Mouse (Mus musculus): ENCODE measurements around the gene Blzf1.
A peak's percentile ranks its signal among the peaks of the same experiment; 100 is the strongest.

Gene Blzf1

GRCm38 (mm10) chr1:164292040-164292439 is 15.2 kb downstream of the Blzf1 start:
- no peak for DNase-seq

DNA sequence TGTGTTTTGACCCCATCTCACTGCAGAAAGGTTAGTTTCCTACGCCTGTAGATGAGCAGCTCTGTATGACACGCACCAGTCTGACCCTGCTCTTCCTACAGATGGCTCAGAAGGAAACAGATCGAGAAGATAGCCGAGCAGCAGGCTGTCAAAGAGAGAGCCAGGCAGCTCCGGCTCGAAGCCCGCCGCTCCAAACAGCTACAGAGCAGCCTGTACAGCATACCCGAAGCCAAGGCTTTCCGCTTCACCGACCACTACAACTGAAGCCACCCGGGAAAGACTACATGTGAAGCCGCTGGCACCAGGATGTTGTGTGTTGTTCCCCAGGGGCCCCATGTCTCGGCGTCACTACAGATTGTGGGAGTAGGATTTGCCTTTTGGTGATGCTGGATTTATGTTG is 19.9 kb downstream of the Blzf1 start:
- peak in 1 of 2 experiments; percentile 31 for DNase-seq

DNA sequence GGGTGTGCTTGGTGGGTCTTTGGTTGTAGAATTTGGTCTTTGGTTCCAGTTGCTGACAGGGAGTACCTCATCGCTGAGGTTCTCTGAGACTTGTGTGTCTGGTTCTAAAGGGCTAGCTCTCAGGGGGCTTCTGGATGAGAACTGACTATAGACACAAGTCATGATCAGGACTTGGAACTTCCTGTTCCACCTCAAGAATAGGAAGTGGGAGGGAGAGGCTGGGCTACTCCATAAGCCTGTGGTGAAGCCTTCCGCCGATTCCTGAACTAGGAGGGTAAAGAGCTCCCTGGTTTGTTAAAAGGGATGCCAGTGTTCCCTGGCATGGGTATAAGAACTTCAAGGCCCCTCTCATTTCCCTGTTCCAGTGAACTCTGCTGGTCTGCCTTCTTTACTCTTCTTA is 23.3 kb downstream of the Blzf1 start:
- DNase-seq, result no peak

DNA sequence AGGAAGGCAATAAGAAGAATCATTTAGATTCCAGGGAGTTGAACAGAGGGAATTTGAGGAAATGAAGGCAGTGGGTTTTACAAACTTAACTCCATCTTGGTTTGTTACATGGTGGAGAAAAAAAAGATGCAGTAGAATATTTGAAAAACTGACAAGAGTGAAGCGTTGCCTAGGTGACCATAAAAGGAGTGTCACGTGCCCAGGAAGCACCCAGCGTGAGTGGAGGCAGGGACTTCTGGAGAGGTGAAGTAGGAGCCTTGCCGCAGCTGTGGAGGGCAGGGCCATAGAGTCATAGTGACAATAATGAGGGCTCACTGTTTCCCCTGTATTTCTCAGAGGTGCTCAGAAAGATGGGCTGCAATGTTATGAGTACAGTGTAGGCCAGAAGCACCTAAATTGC is 28.0 kb downstream of the Blzf1 start:
- no peak for DNase-seq

GRCm38 (mm10) chr1:164276552-164276951 is 30.7 kb downstream of the Blzf1 start:
- DNase-seq, result no peak

GRCm38 (mm10) chr1:164275455-164275954 is 31.8 kb downstream of the Blzf1 start, which contains the start of gene Ccdc181:
Gene Ccdc181, plus strand, starts transcription at chr1:164275585.
- DNase-seq, result peak; percentile 97 to 98

- DNase-seq, result no peak
Observed at GRCm38 (mm10) chr1:164273659-164274058, 33.6 kb downstream of the Blzf1 start.

DNA sequence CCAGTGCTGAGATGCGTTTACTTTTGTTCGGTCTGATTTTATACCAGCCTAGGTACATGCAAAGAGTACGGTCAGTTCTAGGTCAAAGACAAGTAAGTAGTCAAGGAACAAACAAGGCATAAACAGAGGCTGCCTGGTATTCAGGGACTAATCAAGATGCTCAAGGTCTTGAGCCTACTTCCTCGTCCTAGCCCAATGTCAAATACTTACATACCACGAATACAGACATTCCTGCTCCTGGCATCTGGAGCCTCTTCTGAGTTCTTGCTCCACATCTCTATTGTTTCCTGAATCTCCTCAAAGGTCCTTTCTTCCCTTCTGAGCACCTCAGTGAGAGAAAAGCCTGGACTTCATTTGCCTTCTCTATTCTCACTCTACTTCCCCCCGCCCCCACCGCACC is 36.3 kb downstream of the Blzf1 start:
- no peak for DNase-seq

GRCm38 (mm10) chr1:164261553-164261952 is 45.7 kb downstream of the Blzf1 start:
- no peak for DNase-seq

GRCm38 (mm10) chr1:164260171-164261028 is 46.9 kb downstream of the Blzf1 start:
- no peak for DNase-seq

DNA sequence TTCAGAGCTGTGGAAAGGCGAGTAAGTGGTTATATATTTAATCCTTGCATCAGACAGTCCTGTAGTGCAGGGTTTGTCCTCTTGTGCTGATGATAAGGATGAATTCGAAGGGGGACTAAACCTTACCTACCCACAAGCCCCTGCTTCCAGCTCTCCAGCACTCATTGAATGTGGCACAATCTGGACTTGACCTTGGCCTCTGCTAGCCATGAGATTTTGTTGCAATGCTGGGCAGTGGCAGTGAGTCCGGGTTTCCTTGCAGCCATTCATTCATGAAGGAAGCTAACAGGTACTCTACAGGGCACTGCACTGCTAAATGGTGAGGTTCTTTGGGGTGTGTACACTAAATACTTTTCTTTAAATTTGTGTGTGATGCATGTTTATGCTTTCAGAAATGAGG is 52.5 kb downstream of the Blzf1 start:
- DNase-seq, result no peak

DNA sequence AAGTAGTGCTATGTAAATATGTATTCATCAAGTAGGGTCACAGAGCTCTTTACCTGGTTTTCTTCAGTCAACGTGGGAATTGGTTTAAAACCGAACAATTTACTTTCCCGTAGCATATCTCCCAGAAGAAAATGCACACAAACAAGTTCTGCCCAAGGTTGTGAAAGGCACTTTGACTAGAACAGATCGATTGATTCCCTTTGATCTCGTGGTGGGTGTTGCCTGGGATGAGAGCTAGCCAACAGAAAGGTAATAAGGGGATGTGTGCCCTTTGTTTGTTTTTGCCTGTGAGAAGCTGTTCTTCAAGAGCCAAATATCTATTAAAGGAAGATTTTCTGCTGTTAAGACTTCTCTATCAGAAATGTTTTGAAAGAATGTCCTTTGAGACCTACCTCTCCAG is 54.7 kb downstream of the Blzf1 start:
- no peak for DNase-seq

DNA sequence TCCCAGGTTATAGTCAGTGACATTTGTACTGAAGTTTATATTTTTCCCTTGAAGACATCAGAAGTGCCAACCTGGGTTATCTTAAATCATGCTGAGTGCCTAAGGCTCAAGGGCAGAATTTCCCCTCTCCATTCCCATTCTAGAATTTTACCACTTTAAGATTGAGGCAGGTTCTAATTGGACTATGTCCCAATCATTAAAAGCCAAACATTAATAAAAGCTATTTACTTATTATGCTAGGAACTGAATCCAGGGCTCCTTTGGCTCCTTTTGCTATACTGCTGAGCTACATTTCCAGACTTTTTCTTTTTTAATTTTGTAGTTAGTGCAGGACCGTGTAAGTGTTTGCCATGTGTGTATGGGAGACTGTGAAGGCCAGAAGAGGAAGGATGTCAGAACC is 55.9 kb downstream of the Blzf1 start:
- no peak for DNase-seq

GRCm38 (mm10) chr1:164250391-164251150 is 56.7 kb downstream of the Blzf1 start:
- peak in 1 of 2 experiments; percentile 9 for DNase-seq

DNA sequence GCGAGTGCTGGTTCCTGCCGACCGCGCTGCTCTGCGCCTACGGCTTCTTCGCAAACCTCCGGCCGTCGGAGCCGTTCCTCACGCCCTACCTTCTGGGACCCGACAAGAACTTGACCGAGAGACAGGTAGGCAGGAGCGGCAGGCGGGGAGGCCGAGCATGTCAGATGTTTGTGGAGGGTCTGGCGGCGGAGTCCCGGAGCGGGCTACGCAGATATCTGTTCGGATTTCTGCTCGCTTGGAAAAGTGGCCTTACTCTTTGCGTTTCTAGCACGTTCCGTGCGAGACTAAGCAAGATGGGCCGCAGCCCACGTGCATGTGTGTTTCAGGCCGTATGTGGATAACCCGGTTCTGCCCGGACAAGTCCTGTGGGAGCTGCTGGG is 58.0 kb downstream of the Blzf1 start:
- DNase-seq, result peak in 1 of 2 experiments; percentile 20

GRCm38 (mm10) chr1:164248465-164249331 is 58.6 kb downstream of the Blzf1 start, which contains the start of gene Slc19a2:
Gene Slc19a2, plus strand, starts transcription at chr1:164249046.
- DNase-seq, result peak; percentile 98 to 99

DNA sequence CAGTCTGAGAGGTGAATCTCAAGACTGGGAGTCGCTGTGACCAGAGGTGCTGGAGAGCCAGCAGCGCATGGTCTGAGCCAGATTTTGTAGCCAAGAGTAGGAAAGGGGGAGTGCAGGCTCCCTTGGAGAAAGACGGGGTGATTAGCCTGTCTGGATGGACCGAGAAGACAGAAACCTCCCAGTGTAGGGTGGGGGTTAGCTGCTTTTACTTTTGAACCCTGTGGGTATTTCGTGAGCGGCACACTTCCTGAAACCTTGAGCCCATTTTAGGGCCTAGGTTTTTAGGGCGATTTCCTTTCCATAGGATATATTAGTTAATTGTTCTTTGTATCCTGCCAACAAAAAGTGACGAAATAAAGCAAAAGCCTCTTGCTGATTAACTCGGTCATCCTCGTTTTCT is 59.3 kb downstream of the Blzf1 start:
- peak in 1 of 2 experiments; percentile 8 for DNase-seq

DNA sequence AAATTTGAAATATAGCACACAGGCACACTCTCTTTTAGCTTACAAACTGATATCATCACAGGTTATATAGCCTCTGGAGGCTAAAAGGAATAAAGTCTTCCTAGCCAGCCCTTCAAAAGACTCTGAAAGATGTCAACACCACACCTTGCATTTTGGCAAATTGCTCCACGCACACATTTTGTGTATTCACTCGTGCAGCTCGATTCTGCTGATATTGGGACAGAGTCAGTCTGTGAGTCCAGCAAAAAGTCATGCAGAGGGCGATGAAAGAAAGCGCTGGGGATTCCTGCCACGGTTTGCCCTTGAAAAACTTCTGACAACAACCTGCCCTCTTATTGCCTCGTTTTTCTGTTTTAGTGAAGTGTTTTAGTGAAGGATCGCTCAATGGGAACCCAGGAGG is 59.8 kb downstream of the Blzf1 start:
- no peak for DNase-seq

DNA sequence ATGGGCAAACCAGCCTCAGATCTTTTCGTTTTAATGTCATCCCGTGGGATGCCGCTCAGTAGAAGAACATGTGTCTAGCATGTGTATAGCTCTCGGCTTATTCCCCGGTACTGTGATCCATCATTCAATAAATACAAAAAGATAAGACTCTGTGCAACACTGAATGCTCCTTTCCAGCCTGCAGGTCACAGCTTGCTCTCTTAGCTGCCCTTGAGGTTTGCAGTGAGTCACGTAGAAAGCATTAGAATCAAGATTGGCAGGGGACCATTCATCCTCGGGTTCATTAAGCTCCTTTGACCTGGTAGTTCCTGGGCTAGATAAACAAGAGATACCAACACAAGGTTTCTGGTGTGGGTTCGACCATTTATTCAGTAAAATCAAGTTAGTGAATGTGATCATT is 64.5 kb downstream of the Blzf1 start:
- no peak for DNase-seq

GRCm38 (mm10) chr1:164241494-164241893 is 65.8 kb downstream of the Blzf1 start:
- no peak for DNase-seq
